Mouse (Mus musculus): ENCODE results near the gene Lingo1.

Gene Lingo1

DNA sequence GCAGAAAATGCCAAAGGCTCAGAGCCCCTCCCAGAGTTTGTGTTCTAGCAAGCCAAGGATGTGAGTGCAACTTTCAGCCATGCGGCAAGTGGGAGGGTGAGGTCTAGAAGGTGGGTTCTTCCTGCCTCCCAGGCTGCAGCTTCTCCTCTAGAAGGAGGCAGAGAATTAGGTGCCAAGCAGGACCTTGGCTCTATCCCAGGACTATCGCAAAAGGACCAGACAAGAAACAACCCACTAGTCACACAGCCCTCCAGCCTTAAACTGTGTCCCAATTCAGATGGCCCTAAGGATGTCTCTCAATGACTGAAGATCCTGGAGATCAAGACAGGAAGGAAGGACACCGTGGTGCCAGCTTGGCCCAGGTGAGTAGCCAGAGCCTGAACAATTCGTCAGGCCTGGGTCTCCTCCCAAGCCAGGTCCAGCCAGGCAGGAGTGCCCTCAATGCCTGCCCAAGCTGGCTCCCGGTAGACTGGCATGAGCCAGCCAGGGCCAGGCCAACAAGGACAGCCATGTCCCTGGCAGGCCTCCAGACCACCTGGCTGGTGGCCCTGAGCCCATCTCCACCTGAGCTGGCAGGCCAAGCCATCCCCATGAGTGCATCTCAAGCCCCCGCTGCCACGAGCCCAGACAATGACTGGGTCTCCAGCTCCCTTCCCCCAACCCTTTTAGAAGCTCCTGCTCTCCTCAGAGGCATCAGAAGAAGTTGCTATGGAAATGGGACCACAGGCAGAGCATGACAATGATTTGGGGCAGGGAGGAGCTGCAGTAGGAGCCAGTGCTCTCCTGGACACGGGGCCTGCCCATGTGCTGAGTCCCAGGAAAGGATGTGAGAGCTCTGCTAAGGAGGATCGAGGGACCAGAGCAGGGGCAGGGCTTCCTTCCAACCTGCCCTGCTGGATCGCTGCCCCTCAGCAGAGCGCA lies 19.1 kb downstream of the Lingo1 start:
- DNase-seq (ENCODE audit: low read depth, low spot score), result no peak

DNA sequence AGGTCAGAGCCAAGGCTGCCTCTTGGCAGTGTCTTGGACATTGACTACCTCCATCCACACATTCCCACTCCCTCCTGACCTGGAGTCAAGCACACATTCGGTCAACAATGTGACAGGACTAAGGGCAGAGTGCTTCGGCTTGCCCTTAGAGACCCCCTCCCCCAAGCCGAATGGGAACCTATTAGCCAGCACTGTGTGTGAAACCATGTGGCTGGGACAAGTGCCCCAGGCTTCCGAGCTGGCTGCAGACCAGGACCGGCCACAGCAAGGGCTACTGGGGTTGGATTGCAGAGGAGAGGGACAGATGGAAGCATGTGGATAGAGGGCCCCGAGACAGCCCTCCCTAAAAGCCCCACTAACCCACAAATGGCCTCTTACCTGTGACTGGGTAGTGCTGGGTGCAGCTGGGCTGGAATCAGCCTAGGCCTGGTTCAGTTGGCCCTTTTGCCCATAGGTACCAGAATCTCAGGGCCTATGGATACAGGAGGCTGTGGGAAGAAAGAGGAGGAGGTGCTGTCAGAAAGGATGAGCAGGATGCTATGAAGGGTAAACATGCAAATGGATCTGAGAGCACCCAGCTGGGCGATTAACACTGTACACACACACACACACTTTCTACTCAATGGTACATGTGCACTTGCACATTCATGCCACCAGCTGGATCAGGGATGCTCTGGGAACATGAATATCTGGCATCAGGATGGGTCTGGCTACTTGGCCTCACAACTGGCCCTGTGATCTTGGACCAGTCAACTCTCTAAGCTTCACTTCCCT lies 20.9 kb downstream of the Lingo1 start:
- no peak for DNase-seq (ENCODE audit: low read depth, low spot score)

DNA sequence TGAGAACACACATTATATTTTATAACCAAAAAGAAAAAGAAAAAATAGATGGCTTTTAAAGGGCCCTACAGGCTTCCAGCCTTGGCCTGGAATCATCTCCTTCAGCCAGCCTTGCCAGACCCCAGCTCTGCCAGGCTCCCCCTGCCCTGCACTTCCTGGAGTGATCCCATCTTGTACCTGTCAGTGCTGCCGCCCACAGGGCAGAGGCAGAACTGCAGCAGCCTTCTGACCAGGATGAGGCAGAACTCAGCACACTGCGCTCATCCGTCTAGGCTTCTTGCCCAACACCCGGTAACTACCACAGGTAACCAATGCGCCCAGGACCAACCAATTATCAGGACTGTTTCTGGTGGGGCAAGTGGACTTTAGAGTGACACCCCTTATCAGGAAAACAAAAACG lies 22.0 kb downstream of the Lingo1 start:
- peak; percentile 38 for DNase-seq (ENCODE audit: low read depth, low spot score)

DNA sequence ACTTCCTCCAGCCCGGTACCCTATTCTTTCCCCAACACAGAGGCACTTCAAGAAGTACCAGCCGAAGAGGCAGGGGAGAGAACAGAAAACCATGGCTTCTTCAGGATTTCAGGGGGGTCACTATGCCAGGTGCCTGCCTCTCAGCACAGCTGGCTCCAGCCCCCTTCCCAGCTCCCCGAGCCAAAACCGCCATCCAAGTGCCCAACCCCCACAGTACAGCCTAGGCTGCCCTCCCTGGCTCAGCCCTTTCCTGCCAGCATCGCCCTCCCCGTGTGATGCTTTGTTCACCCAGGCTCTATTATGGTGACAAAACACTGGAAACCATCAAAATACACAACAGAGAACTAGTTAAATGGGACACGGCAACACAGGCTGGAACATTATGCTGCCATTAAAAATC lies 22.6 kb downstream of the Lingo1 start:
- DNase-seq (ENCODE audit: low read depth, low spot score), result no peak

DNA sequence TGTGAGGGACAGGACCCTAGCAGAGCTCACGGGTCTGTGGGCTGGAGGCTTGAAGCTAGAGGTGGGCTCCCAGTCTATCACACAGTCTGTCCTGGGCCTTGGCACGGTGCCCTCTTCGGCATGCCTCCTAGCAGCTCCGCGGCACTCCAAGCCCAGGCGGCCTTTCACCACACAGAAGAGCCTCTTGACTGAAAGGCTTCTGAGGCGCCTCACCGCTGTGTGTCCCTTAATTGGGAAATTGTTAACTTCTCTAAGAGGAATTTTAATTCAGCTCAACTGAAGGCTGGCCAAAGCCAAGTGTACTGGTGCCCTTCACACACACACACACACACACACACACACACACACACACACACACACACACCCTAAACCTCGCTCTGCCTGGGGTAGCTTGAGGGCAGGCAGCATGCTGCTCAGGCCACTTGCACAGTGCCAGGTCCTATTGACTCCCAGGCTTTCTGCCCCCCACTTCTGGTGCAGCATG lies 28.6 kb downstream of the Lingo1 start:
- no peak for DNase-seq (ENCODE audit: low read depth, low spot score)

DNA sequence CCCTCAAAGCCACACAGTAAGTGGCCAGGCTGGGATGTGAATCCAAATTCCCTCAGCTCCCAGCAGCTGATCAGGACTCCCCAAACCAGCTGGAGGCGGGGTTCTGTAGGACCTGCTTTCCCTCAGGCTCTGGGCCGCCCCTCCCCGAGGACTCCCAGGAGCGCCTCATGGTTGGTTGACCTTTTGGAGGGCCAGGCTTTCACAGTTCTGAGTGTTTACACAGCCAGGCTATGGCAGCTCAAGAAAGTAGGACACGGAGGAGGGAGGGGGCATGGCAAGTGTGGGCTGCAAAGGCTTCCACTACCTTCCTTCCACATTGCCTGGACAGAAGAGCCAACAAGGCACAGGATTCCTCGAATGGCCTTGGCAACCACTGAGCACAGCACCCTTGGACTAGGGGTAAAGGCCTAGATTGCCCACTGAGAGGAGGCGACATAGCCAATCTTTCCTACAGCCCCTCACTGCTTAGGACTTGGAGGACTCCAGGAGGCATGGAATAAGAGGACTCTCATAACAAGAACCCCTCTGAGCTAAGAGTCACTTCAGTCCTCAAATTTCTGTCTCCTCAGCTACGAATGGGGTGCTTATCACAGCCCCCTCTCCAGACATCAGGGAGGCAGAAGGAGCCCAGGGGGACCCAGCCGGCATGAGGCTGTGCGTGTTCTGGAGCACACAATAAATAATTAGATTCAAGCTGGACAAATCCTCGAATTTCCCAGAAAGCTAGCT lies 29.5 kb downstream of the Lingo1 start:
- peak; percentile 52 for DNase-seq (ENCODE audit: low read depth, low spot score)

DNA sequence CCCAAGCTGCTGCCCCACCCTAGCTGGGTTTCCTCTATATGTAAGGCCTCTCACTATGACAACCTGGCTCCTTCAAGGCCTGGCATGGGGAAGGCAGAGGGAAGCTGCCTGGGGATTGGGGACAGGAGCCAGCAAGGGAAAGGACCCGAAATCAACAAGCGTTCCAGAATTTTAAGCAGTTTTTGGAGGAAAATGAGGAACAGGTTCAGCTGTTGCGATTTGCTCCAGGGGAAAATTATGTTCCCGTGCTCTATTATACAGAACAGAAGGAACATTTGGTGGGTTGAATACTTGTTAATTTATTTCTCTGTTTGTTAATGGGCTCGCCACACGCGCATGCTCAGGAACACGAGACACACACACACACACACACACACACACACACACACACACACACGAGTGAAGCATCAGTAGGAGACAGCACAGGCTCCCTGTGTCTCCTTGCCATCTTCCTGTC lies 34.1 kb downstream of the Lingo1 start:
- DNase-seq (ENCODE audit: low read depth, low spot score), result no peak

DNA sequence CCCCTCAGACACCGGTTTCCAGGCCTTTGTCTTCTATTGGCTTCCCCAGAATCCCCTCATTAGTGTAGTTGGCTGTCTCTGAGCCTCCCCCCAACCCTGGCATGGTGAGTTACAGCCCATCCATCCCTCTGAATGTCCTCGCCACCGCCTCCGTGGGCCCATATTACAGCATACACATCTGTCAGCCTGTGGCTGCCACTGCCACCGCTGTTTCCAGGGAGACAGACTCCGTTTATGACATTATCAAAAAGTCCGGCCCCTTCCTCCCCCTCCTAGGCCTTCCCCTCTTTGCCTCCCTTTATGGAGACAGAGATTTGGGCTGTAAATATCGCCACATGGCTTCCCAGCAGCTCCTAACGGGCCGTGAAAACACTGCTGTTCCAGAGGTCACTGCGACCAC lies 38.5 kb downstream of the Lingo1 start:
- no peak for DNase-seq (ENCODE audit: low read depth, low spot score)

DNA sequence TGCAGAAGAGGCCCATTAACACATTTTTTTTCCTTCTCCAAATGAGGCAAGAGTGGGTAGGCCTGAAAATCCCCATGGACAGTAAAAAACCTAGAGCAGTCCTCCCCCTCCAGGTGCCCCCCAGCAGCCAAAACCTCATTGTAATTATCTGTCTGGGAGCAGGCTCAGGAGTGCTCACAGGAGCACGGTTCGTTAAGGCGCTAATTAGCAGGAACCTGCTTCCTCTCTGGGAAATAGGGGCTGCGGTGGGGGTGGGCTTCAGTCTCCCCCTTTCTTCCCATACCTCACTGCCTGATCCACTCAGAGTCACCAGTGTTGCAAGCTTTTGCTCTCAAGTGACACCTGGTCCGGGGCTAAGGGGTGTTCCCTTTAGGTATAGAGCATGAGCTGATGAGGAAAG lies 41.1 kb downstream of the Lingo1 start:
- no peak for DNase-seq (ENCODE audit: low read depth, low spot score)

DNA sequence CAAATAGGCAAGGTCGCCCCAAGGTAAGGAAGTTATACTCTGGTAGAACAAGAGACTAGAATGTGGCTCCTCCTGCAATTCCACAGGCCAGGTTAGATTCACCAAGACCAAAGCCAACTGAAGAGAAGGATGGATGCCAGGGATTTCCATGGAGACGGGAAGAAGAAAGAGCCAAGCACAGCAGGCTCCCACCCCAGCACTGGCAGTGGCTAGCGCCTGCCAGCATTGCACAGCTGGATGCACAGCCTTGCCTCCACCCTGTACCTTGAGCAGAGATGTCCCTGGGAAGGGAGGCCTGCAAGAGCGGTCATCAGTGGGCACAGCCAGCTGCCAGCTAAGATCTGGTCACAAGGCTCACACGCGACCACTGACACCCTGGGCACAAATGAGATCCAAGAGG lies 42.9 kb downstream of the Lingo1 start:
- no peak for DNase-seq (ENCODE audit: low read depth, low spot score)

DNA sequence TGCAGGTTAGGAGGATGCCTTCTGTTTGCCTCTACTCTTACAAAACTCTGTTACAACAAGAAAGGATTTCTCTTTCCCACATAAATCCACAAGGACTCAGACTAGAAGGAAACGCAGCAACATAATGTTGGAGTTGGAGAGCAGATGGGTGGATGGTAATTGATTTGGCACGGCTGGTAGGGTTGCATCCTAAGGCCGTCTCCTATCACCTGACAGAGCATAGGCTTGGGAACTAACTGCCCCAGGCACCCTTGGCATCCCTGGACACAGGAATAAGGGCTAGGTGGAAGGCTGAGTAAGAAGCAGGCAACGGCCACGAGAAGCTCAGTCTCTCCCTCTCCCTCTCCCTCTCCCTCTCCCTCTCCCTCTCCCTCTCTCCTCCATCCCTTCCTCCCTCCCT lies 48.2 kb downstream of the Lingo1 start:
- no peak for DNase-seq (ENCODE audit: low read depth, low spot score)

DNA sequence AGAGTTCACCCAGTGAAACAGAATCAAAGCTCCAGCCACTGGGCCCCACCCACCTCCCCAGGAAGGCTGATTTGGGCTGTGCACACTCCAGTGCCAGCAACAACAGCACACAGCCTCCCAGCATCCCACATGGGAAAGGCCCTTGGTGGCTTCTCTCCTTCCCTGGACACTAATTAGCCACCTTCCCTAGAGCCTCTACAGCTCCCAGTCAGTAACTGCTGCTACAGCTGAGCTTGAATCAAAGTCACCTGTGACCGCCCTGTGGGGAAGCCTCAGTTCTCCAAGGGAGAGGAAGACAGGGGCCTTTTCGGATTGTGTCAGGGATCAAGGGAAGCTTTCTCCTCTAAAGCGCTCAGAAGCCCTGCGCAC lies 49.4 kb downstream of the Lingo1 start:
- DNase-seq (ENCODE audit: low read depth, low spot score), result no peak

DNA sequence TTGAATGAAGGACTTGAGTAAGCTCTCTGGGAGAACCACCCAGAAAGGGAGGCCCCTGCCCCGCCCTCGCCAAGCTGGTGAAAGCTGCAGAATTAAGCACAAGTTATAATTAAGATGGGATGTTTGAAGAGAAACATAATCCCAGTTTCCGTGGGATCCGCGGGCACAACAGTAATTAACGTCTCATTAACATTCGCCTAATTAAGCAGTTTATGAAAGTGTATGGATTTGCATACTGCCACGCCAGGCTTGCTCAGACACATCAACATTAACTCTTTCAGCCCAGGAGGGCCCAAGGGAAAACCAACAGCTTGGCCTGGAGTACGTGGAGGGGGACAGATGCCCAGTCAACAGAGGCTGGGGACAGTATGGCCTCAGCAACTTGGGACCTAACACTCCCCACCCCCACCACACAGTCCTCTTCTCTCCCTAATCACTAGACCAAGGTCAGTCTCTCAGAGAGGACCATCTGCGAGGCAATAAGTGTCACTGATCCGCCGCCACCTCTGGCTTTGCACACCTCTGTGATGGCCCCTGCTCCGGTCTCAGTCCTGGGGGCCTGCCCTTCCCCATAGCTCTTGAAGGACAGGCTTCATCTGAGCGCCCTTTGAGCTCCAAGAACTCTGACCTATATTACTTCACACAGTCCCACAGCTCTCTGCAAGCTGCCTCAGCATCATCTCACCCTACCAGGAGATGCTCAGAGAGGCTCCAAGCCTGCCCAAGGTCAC lies 49.9 kb downstream of the Lingo1 start:
- DNase-seq (ENCODE audit: low read depth, low spot score), result no peak

DNA sequence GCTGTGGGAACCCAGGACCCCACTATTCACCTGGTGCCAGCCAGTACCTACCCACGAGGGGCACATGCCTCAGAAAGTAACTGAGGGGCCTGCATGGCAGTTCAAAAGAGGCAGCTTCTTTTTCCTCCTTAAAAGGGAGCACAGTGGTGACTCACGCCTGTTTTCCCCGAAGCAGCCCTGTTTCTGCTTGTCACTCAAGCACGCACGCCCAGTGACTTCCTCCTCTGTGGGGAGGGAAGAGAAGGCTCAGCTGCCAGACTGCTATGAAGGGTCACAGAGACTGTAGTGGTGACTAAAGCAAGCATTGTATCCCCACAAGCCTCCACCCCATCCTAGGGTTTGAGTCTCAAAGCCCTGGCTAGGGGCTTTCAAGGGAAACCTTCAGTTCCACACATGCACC lies 51.9 kb downstream of the Lingo1 start:
- DNase-seq (ENCODE audit: low read depth, low spot score), result no peak

DNA sequence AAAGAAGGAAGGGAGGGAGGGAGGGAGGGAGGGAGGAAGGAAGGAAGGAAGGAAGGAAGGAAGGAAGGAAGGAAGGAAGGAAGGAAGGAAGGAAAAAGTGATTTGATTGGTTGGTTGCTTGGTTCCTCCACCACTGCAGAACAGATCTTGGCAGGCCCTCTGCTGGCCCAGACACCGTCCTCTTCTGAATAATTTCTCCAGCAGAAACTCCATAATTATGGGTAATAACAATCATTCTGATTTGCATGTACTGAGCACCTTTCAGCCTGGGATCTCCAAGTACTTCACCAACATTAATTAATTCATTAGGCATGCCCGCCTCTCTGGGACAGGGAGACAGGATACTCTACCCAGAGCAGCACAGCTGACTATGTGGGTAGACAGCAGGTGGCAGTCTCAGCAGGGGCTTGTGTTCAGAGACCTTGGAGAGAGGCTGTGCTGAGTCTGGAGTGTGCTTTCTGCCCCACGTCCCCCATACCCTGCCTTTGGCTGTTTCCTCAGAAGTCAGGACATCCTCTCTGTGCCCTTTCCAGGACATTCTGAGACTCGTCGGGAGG lies 57.0 kb downstream of the Lingo1 start:
- no peak for DNase-seq (ENCODE audit: low read depth, low spot score)

DNA sequence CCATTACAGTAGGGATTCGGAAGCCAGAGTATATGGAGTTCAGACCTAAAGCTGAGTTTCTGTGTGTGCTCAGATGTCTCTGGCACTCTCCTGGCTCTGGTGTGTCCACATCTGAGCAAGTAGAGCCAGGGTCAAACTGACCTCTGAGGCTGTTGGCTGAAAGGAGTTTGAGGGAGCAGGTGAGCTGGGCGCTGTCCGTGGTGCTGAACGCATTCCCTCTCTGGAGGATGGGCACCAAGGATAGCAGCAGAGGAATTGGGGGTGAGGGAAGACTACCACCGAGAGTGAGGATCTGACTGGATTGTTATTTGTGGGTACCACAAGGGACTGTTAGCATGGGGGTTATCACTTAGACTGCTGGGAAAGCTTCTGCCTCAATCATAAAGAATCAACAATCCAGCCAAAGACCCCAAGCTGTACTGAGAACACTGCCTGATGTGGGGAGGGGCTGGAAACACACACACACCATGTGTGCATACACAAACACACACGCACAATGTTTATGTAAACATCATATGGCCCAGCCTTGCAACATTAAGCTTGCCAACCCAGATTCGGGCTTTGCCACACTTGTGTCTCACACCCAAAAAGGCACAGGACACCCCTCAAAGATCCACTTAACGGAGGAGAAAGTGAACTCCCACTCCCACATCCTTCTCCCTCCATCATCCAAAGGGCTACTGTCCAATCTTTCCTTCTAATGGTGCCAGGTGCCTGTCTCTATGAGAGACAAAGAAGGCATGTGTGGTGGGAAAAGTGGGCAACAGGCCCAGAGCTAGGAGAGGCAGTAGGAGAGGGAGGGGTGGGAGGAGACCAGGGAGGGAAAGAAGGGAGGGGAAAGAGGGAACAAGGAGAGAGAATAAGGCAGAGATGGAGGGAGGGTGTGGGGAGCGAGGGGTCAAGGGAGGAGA lies 57.8 kb downstream of the Lingo1 start:
- peak; percentile 26 for DNase-seq (ENCODE audit: low read depth, low spot score)

DNA sequence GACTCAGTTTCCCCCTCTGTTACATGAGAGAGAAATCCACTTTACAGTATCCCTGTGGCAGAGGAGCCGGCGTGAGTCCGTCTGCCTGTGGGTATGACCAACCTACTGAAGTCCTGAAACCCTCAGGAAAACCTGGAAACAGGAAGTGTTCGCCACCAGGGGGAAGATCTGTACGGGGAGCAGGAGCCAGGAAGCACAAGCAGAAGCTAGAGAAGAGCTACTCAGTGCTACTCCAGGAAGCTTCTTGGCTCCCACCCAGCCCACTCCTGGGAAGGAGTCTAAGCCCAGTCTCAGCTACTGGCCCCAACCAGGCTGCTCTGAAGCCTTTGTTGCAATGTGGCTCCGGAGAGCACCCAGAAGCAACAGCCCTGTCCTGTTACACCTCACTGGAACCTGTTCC lies 61.9 kb downstream of the Lingo1 start:
- DNase-seq (ENCODE audit: low read depth, low spot score), result no peak

DNA sequence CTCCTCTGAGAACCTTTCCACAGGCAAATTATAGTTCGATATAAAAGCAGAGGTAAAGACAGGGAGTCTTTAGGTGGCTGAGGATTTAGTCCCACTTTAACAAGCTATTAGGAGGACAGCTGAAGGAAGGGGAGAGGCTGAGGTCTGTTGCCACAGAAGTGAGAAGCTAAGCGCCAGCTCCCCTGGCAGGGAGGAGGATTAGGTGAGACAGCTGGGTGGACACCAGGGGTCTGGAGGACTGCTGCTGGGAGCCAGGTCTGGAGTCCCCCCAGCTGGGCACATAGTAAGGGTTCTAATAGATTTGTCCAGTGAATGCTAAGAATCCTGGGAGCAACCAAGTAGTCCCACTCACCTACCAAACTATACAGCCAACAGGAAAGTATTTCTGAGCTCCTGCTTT lies 65.3 kb downstream of the Lingo1 start:
- no peak for DNase-seq (ENCODE audit: low read depth, low spot score)

DNA sequence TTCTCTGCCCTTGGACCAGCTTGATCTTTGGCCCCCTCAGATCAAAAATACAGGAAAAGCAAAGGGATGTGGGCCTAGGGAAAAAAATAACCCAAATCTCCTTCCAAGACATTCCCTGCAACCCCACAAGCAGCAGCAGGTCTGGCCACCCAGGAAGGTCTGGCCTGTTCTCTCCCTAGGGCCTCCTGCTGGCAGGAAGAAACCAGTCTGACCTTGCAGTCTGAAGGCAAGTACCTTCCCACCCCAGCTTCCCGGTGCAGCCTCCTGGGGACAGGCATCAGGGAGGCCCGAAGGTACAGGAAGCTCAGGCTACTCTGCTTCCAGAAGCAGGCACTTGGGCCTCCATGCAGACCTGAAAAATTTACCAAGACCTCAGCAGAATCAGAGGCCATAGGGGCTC lies 67.1 kb downstream of the Lingo1 start:
- DNase-seq (ENCODE audit: low read depth, low spot score), result no peak

Data from skeletal muscle tissue, adult 2 months (tissue).